Mouse (Mus musculus) cortical plate, adult 2 months (tissue): ENCODE measurements around the gene Bcr.

Experiments
- CTCF ChIP-seq: fragments of 200-500 bp; IDR thresholded peaks from 2 replicates; pipeline ENCODE4 v1.5.1; 2011; ENCODE audit warnings: mild to moderate bottlenecking, control low read depth, low read length; ENCODE audit not compliant: insufficient read depth; ENCODE audit errors: extremely low read depth
- POLR2A ChIP-seq: fragments of 200-500 bp; IDR thresholded peaks from 2 replicates; pipeline ENCODE4 v1.6.1; 2011; ENCODE audit warnings: mild to moderate bottlenecking, low read length, control low read depth; ENCODE audit not compliant: insufficient read depth; ENCODE audit errors: extremely low read depth

DNA sequence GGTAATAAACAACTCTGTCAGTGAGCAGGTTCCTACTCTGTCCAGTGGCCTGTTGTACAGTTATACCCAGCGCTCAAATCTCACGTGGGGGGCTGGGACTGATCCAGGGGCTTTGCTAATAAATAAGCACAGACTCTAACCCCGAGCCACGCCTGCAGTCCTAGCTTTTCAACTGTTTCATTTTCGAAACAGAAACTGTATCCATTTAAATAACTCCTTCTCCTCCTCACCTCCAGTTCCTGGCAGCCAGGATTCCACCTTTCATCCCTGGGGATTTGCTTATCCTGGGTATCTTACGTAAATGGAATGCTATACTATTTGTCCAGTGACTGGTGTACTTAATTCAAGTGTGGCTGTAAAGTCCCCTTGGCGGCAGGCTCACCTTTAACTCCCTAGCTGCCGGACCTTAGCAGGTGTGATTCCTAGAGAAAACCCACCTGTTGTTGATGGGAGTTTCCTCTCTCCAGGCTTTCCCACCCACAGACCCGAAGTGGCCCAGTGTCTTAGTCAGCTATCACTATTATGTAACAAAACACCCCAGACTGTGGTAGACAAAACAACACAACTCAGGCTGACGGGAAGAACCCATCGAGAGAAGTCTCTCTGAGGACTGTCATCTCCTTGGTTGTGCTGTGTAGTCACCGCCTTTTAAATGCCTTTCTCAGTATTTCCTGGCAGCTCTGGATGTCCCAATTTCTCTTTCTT, 8.4 kb downstream of the Bcr start:
- TF ChIP-seq CTCF (no peak), POLR2A (no peak)
